Mouse (Mus musculus) cerebellum, adult 8-10 months (tissue): ENCODE results near the gene Hes6.

Source experiments
- DNase-seq: peaks from one replicate; pipeline ENCODE4 v3.0.0; 2022

The Hes6 gene

GRCm38 (mm10) chr1:91413898-91414594 is at the start of gene Hes6:
Gene Hes6, minus strand, starts transcription at chr1:91414038.
- peak; percentile 80 for DNase-seq

GRCm38 (mm10) chr1:91463336-91463995 is 49.6 kb upstream of the Hes6 start:
- no peak for DNase-seq

GRCm38 (mm10) chr1:91460564-91460963 is 46.7 kb upstream of the Hes6 start:
- DNase-seq: no peak

GRCm38 (mm10) chr1:91460069-91460468 is 46.2 kb upstream of the Hes6 start:
- no peak for DNase-seq

- peak; percentile 100 for DNase-seq
Observed at GRCm38 (mm10) chr1:91459059-91459809, 45.4 kb upstream of the Hes6 start, which contains the start of gene Per2. Gene Per2, minus strand, starts transcription at chr1:91459324.

GRCm38 (mm10) chr1:91458223-91458861 is 44.5 kb upstream of the Hes6 start:
- DNase-seq: peak; percentile 49

GRCm38 (mm10) chr1:91457698-91458097 is 43.9 kb upstream of the Hes6 start:
- no peak for DNase-seq

- DNase-seq: no peak
Observed at GRCm38 (mm10) chr1:91457116-91457515, 43.3 kb upstream of the Hes6 start.

- DNase-seq: no peak
Observed at GRCm38 (mm10) chr1:91456301-91456801, 42.5 kb upstream of the Hes6 start.

GRCm38 (mm10) chr1:91455661-91456161 is 41.9 kb upstream of the Hes6 start:
- no peak for DNase-seq

GRCm38 (mm10) chr1:91454927-91455326 is 41.1 kb upstream of the Hes6 start:
- no peak for DNase-seq

- no peak for DNase-seq
Observed at GRCm38 (mm10) chr1:91454366-91454765, 40.5 kb upstream of the Hes6 start.

- DNase-seq: no peak
Observed at GRCm38 (mm10) chr1:91453932-91454331, 40.1 kb upstream of the Hes6 start.

- DNase-seq: no peak
Observed at GRCm38 (mm10) chr1:91451547-91452084, 37.8 kb upstream of the Hes6 start.

GRCm38 (mm10) chr1:91450851-91451250 is 37.0 kb upstream of the Hes6 start:
- DNase-seq: no peak

- no peak for DNase-seq
Observed at GRCm38 (mm10) chr1:91448688-91449087, 34.9 kb upstream of the Hes6 start.

GRCm38 (mm10) chr1:91446511-91446910 is 32.7 kb upstream of the Hes6 start:
- DNase-seq: no peak

- no peak for DNase-seq
Observed at GRCm38 (mm10) chr1:91446060-91446459, 32.2 kb upstream of the Hes6 start.

GRCm38 (mm10) chr1:91444841-91445830 is 31.3 kb upstream of the Hes6 start:
- DNase-seq: no peak

GRCm38 (mm10) chr1:91442350-91442990 is 28.6 kb upstream of the Hes6 start:
- no peak for DNase-seq

GRCm38 (mm10) chr1:91441855-91442254 is 28.0 kb upstream of the Hes6 start:
- DNase-seq: no peak
